Mouse (Mus musculus) neutrophil, adult 83 days (primary cell): ENCODE data around the gene Sertad4. TPM values are rescaled to one million over a fixed set of nuclear protein-coding genes. Genes with fewer than 3 reads are reported as not detected.

Experiments
- total RNA-seq, 2 experiments: library from RNA; stranded (reverse); gene quantifications; one replicate each; pipeline ENCODE4 v1.2.4; 2023

Sertad4 gene
- not detected for total RNA-seq

GRCm38 (mm10) chr1:192855474-192856230 is at the start of gene Sertad4:
Sertad4 (minus strand) TSS chr1:192855756.

Other genes starting within 250 kb of the Sertad4 start
- gene Hhat, start 84.5 kb downstream of the Sertad4 start, total RNA-seq, result under 1 TPM; 0.72 to 0.88 TPM
- not detected for gene Syt14, start 180.0 kb upstream of the Sertad4 start, total RNA-seq